Mouse (Mus musculus) olfactory bulb, adult 2 months (tissue): ENCODE results near the gene 9530053A07Rik.

Experiments used
- CTCF ChIP-seq: fragments of 200-500 bp; IDR thresholded peaks from 2 replicates; pipeline ENCODE4 v1.5.1; 2012; ENCODE audit warnings: low read depth, mild to moderate bottlenecking, low read length, moderate library complexity; ENCODE audit not compliant: insufficient read depth
- POLR2A ChIP-seq: fragments of 200-500 bp; IDR thresholded peaks from 2 replicates; pipeline ENCODE4 v1.6.1; 2012; ENCODE audit warnings: mild to moderate bottlenecking, low read depth, low read length, moderate library complexity; ENCODE audit not compliant: insufficient read depth

- TF ChIP-seq POLR2A (no peak), CTCF (peak; percentile 44; the same call in 1 of the 2 replicates)
Measured at GRCm38 (mm10) chr7:28214142-28214541, 84.9 kb downstream of the 9530053A07Rik start.
